Mouse (Mus musculus) heart, adult 2 months (tissue): ENCODE measurements around the gene Cacna1c.

ENCODE experiments used
- EP300 ChIP-seq: fragments of 200-500 bp; IDR thresholded peaks from 2 replicates; pipeline ENCODE4 v1.6.1; 2011; ENCODE audit warnings: low read depth, low read length, control low read depth; ENCODE audit not compliant: insufficient read depth
- POLR2A ChIP-seq: fragments of 200-500 bp; IDR thresholded peaks from 2 replicates; pipeline ENCODE4 v1.6.1; 2011; ENCODE audit warnings: mild to moderate bottlenecking, low read depth, low read length, control low read depth; ENCODE audit not compliant: insufficient read depth

DNA sequence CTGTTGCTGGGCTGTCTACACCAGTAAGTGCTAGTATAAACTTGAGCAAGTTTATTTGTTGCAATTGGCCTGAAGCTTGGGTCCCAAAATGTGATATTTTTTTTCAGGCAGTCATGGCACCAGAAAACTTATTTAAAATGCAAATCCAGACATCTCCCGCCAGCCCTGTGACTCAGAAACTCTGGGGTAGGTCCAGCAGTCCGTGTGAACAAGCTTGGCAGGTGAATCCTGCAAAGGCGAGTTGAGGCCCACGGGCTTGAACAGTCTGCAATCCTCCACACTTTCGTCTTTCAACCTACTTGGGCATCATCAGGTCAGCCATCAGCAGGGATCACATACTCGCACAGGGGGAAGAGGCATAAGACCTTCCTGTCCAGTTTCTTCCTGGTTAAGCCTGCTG lies 344.1 kb downstream of the Cacna1c start:
- no peak for TF ChIP-seq POLR2A
- no peak for TF ChIP-seq EP300
